Mouse (Mus musculus) C2C12 (cell line): ENCODE data around the gene Btbd35f17. TPM values are rescaled to one million over a fixed set of nuclear protein-coding genes. Genes with fewer than 3 reads are reported as not detected.
"Not testable (repeated sequence)": the region's sequence is repeated elsewhere in the genome, so short reads cannot be mapped to it uniquely, and the experiment has no call there.

ENCODE experiments used
- H3K27me3 ChIP-seq: one replicate; pipeline ENCODE4 v1.6.1; 2011; ENCODE audit not compliant: control insufficient read depth, insufficient read depth, insufficient read length
- H3K36me3 ChIP-seq: one replicate; pipeline ENCODE4 v1.6.1; 2011; ENCODE audit not compliant: control insufficient read depth, insufficient read depth
- H3K4me3 ChIP-seq: one replicate; pipeline ENCODE4 v1.5.1; 2011; ENCODE audit warnings: mild to moderate bottlenecking, control low read depth; ENCODE audit not compliant: poor library complexity, insufficient read depth, severe bottlenecking
- H3K79me2 ChIP-seq: one replicate; pipeline ENCODE4 v1.6.1; 2011; ENCODE audit not compliant: control insufficient read depth, insufficient read depth
- H3K79me3 ChIP-seq: one replicate; pipeline ENCODE4 v1.6.1; 2011; ENCODE audit warnings: low read depth, control low read depth
- H3ac ChIP-seq: one replicate; pipeline ENCODE3; 2011; ENCODE audit warnings: low read depth; ENCODE audit not compliant: control insufficient read depth, insufficient read length
- long read RNA-seq, 2 experiments: library from polyadenylated mRNA; unstranded; transcript quantifications; one replicate each; pipeline ENCODE4 v2.0.0; 2019 to 2020
- polyA plus RNA-seq: library from polyadenylated mRNA; unstranded; fragments of >200 nt; fragmentation: generic; extraction: Trizol; gene quantifications from one replicate; pipeline ENCODE4 v1.2.1, GENCODE M21; 2012; ENCODE audit warnings: missing spikeins

Gene Btbd35f17
- not detected for polyA plus RNA-seq
- long read RNA-seq, experiment 1: 0 reads
- long read RNA-seq, experiment 2: 0 reads

DNA sequence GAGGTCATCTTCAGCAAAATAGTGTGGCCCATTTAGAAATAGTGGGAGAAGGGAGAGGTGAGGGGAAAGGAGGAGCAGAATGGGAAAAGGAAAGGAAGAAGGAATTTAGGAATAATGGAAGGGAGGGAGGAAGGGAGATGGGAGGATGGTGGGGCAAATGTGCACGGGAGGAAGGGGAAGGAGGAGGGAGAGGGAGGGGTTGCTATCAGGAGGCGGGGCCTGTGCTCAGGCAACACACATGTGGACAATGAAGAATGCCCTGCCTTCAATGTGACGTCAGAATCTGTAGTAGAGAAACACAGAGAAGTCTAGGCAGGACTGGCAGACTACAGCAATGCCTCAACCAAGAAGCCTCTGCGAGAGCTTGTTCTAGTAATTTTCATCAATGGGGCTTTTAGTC lies at the start of gene Btbd35f17:
Gene Btbd35f17 (plus strand): TSS at position 301 of the 400 bp plus-strand sequence.
- not testable (repeated sequence) for H3K79me3 ChIP-seq, H3K36me3 ChIP-seq, H3K4me3 ChIP-seq, H3K79me2 ChIP-seq, H3K27me3 ChIP-seq, H3ac ChIP-seq

Other genes with a start within 250 kb of the Btbd35f17 start
- gene Btbd35f28, start 174.1 kb upstream of the Btbd35f17 start, polyA plus RNA-seq: not detected
- not detected for gene Btbd35f20, start 79.4 kb upstream of the Btbd35f17 start, polyA plus RNA-seq